Mouse (Mus musculus): ENCODE measurements around the gene Sept5. TPM values are rescaled to one million over a fixed set of nuclear protein-coding genes. Genes with fewer than 3 reads are reported as not detected.

The Sept5 gene
- 0.99 TPM for polyA plus RNA-seq (2014; fragmentation: Illumina TruSeq; extraction: RNeasy Lipid Tissue Mini Kit (QIAGEN cat#74804); ENCODE audit: low read depth, low replicate concordance)

GRCm38 (mm10) chr16:18629390-18630231, at the start of gene Sept5:
Gene Sept5 (minus strand): TSS chr16:18629954.

GRCm38 (mm10) chr16:18626376-18626878, 3.3 kb downstream of the Sept5 start, which contains the start of gene Gm49601:
Gene Gm49601 (minus strand): TSS chr16:18626427.

GRCm38 (mm10) chr16:18622019-18622418, 7.7 kb downstream of the Sept5 start, which contains the start of gene Gp1bb:
Gene Gp1bb (minus strand): TSS chr16:18622403.

GRCm38 (mm10) chr16:18589804-18590790, 39.7 kb downstream of the Sept5 start, which contains the start of gene Tbx1:
Gene Tbx1 (minus strand): TSS chr16:18590671.

Other genes starting within 250 kb of the Sept5 start
- 7.4 TPM for gene Txnrd2, start 203.6 kb downstream of the Sept5 start, polyA plus RNA-seq (2014; fragmentation: Illumina TruSeq; extraction: RNeasy Lipid Tissue Mini Kit (QIAGEN cat#74804); ENCODE audit: low read depth, low replicate concordance)
- gene Comt, start 203.1 kb downstream of the Sept5 start, polyA plus RNA-seq (2014; fragmentation: Illumina TruSeq; extraction: RNeasy Lipid Tissue Mini Kit (QIAGEN cat#74804); ENCODE audit: low read depth, low replicate concordance), result 23.1 TPM
- 0.41 TPM for gene Gnb1l, start 131.2 kb downstream of the Sept5 start, polyA plus RNA-seq (2014; fragmentation: Illumina TruSeq; extraction: RNeasy Lipid Tissue Mini Kit (QIAGEN cat#74804); ENCODE audit: low read depth, low replicate concordance)
- not detected for gene Rtl10, start 131.1 kb downstream of the Sept5 start, polyA plus RNA-seq (2014; fragmentation: Illumina TruSeq; extraction: RNeasy Lipid Tissue Mini Kit (QIAGEN cat#74804); ENCODE audit: low read depth, low replicate concordance)
- gene Tbx1, start 39.3 kb downstream of the Sept5 start, polyA plus RNA-seq (2014; fragmentation: Illumina TruSeq; extraction: RNeasy Lipid Tissue Mini Kit (QIAGEN cat#74804); ENCODE audit: low read depth, low replicate concordance), result not detected
- gene Gp1bb, start 7.6 kb downstream of the Sept5 start, polyA plus RNA-seq (2014; fragmentation: Illumina TruSeq; extraction: RNeasy Lipid Tissue Mini Kit (QIAGEN cat#74804); ENCODE audit: low read depth, low replicate concordance), result not detected
- gene Gm49601, start 3.5 kb downstream of the Sept5 start, polyA plus RNA-seq (2014; fragmentation: Illumina TruSeq; extraction: RNeasy Lipid Tissue Mini Kit (QIAGEN cat#74804); ENCODE audit: low read depth, low replicate concordance), result not detected
- 0.41 TPM for gene Cldn5, start 146.9 kb upstream of the Sept5 start, polyA plus RNA-seq (2014; fragmentation: Illumina TruSeq; extraction: RNeasy Lipid Tissue Mini Kit (QIAGEN cat#74804); ENCODE audit: low read depth, low replicate concordance)
- gene Ufd1, start 181.8 kb upstream of the Sept5 start, polyA plus RNA-seq (2014; fragmentation: Illumina TruSeq; extraction: RNeasy Lipid Tissue Mini Kit (QIAGEN cat#74804); ENCODE audit: low read depth, low replicate concordance), result 116 TPM
- gene Cdc45, start 182.0 kb upstream of the Sept5 start, polyA plus RNA-seq (2014; fragmentation: Illumina TruSeq; extraction: RNeasy Lipid Tissue Mini Kit (QIAGEN cat#74804); ENCODE audit: low read depth, low replicate concordance), result 4.4 TPM
- gene 2510002D24Rik, start 206.6 kb upstream of the Sept5 start, polyA plus RNA-seq (2014; fragmentation: Illumina TruSeq; extraction: RNeasy Lipid Tissue Mini Kit (QIAGEN cat#74804); ENCODE audit: low read depth, low replicate concordance), result 5.2 TPM
- not detected for gene Gm28539, start 206.6 kb upstream of the Sept5 start, polyA plus RNA-seq (2014; fragmentation: Illumina TruSeq; extraction: RNeasy Lipid Tissue Mini Kit (QIAGEN cat#74804); ENCODE audit: low read depth, low replicate concordance)
- 74.8 TPM for gene Mrpl40, start 246.9 kb upstream of the Sept5 start, polyA plus RNA-seq (2014; fragmentation: Illumina TruSeq; extraction: RNeasy Lipid Tissue Mini Kit (QIAGEN cat#74804); ENCODE audit: low read depth, low replicate concordance)
- 13.7 TPM for gene Hira, start 247.1 kb upstream of the Sept5 start, polyA plus RNA-seq (2014; fragmentation: Illumina TruSeq; extraction: RNeasy Lipid Tissue Mini Kit (QIAGEN cat#74804); ENCODE audit: low read depth, low replicate concordance)

Measured in adrenal gland, adult 10 weeks (tissue).